Mouse (Mus musculus): ENCODE data around the gene Rcbtb2. TPM values are rescaled to one million over a fixed set of nuclear protein-coding genes. Genes with fewer than 3 reads are reported as not detected.

The Rcbtb2 gene
- total and polyA plus RNA-seq, 3 experiments = 34.1 to 49.0 (median 36.9) TPM

GRCm38 (mm10) chr14:73254412-73254811 lies 131.6 kb downstream of the Rcbtb2 start:
- Histone ChIP-seq H3K4me1 (ENCODE audit: control insufficient read depth in 1 of 2, insufficient read depth in 2 of 2) (peaks cover 0 to 7% of the 10 kb centered on the region in 2 experiments; a peak in 2 of 4 replicates), H3K36me3 (replicated peaks in 1 of 2; ENCODE audit: control insufficient read depth in 1 of 2, insufficient read depth in 1 of 2, low read length in 1 of 2) (peaks cover 3 to 7% of the 10 kb centered on the region in 2 experiments), H3K4me2 (ENCODE audit: insufficient read depth, low read depth, poor library complexity, severe bottlenecking) (no peak overlapping the region), H3K27me3 (replicated peaks) (no peaks in the 10 kb centered on the region), H3K79me2 (replicated peaks; ENCODE audit: control insufficient read depth, extremely low read depth, insufficient read depth, poor library complexity, severe bottlenecking) (no peaks in the 10 kb centered on the region), H3K4me3 (replicated peaks in 1 of 3; ENCODE audit: low read depth in 2 of 3, low read length in 2 of 3, poor library complexity in 1 of 3) (no peak overlapping the region), H3K27ac (ENCODE audit: insufficient read depth, low read depth) (no peak overlapping the region), H3K9ac (ENCODE audit: insufficient read depth, low read depth) (no peak overlapping the region), H3K9me3 (replicated peaks; ENCODE audit: low read length) (no peaks in the 10 kb centered on the region)
- in situ Hi-C loops (cut with MboI; ENCODE audit: low pct_ligation_motif_present, low pct_unique_long_range_greater_than_20kb, low sequenced_read_pairs) = no loop called here
- no peak for DNase-seq (ENCODE audit: extremely low read depth)
- dilution Hi-C loops (cut with MboI; ENCODE audit: extremely low pct_ligation_motif_present, extremely low pct_unique_long_range_greater_than_20kb, low sequenced_read_pairs) = no loop called here
- TF ChIP-seq USF2 (conservative IDR thresholded peaks at IDR 0.05; ENCODE audit: low read depth, low read length) (no peak), CHD1 (IDR thresholded peaks at IDR 0.05; ENCODE audit: low read depth, low read length) (no peak), RCOR1 (conservative IDR thresholded peaks at IDR 0.05; ENCODE audit: low read depth, low read length) (no peak), CTCF (conservative IDR thresholded peaks at IDR 0.05 in 1 of 2, IDR thresholded peaks at IDR 0.05 in 1 of 2; ENCODE audit: low read depth in 2 of 2, low read length in 2 of 2) (no peak), BHLHE40 (IDR thresholded peaks at IDR 0.05; ENCODE audit: low read depth, low read length) (no peak), RAD21 (IDR thresholded peaks at IDR 0.05; ENCODE audit: low read depth, low read length) (no peak), ZKSCAN1 (IDR thresholded peaks at IDR 0.05; ENCODE audit: borderline replicate concordance, low read depth, low read length) (no peak), MAFK (IDR thresholded peaks at IDR 0.05; ENCODE audit: insufficient replicate concordance, low read length) (no peak)

- Histone ChIP-seq H3K27me3 (replicated peaks) (no peaks in the 10 kb centered on the region), H3K9ac (ENCODE audit: insufficient read depth, low read depth) (no peak overlapping the region), H3K36me3 (replicated peaks in 1 of 2; ENCODE audit: control insufficient read depth in 1 of 2, insufficient read depth in 1 of 2, low read length in 1 of 2) (peaks cover 3 to 8% of the 10 kb centered on the region in 2 experiments), H3K4me2 (ENCODE audit: insufficient read depth, low read depth, poor library complexity, severe bottlenecking) (no peak overlapping the region), H3K79me2 (replicated peaks; ENCODE audit: control insufficient read depth, extremely low read depth, insufficient read depth, poor library complexity, severe bottlenecking) (no peaks in the 10 kb centered on the region), H3K9me3 (replicated peaks; ENCODE audit: low read length) (no peaks in the 10 kb centered on the region), H3K27ac (ENCODE audit: insufficient read depth, low read depth) (no peak overlapping the region), H3K4me3 (replicated peaks in 1 of 3; ENCODE audit: low read depth in 2 of 3, low read length in 2 of 3, poor library complexity in 1 of 3) (no peak overlapping the region), H3K4me1 (ENCODE audit: control insufficient read depth in 1 of 2, insufficient read depth in 2 of 2) (peaks cover 0 to 7% of the 10 kb centered on the region in 2 experiments; a peak in 2 of 4 replicates)
- in situ Hi-C loops (cut with MboI; ENCODE audit: low pct_ligation_motif_present, low pct_unique_long_range_greater_than_20kb, low sequenced_read_pairs) (no loop called here), dilution Hi-C loops (cut with MboI; ENCODE audit: extremely low pct_ligation_motif_present, extremely low pct_unique_long_range_greater_than_20kb, low sequenced_read_pairs) (no loop called here)
- DNase-seq (ENCODE audit: extremely low read depth) = no peak
- TF ChIP-seq CHD2 (IDR thresholded peaks at IDR 0.05; ENCODE audit: low read length) (no peak), NELFE (IDR thresholded peaks at IDR 0.05; ENCODE audit: low read depth, low read length) (no peak)
These were observed 132.7 kb downstream of the Rcbtb2 start for GRCm38 (mm10) chr14:73255426-73255970.

- no peaks in the 10 kb centered on the region for H3K9me3 ChIP-seq (replicated peaks; ENCODE audit: low read length)
- H3K4me1 ChIP-seq (ENCODE audit: control insufficient read depth in 1 of 2, insufficient read depth in 2 of 2) = peaks cover 0 to 7% of the 10 kb centered on the region in 2 experiments; a peak in 2 of 4 replicates
- no peak overlapping the region for H3K9ac ChIP-seq (ENCODE audit: insufficient read depth, low read depth)
- no peaks in the 10 kb centered on the region for H3K27me3 ChIP-seq (replicated peaks)
- TF ChIP-seq SMC3 (IDR thresholded peaks at IDR 0.05; ENCODE audit: low read depth, low read length) (no peak), E2F4 (IDR thresholded peaks at IDR 0.05; ENCODE audit: insufficient replicate concordance, low read depth, low read length) (no peak), MAFK (IDR thresholded peaks at IDR 0.05; ENCODE audit: insufficient replicate concordance, low read length) (no peak), POLR2AphosphoS2 (IDR thresholded peaks at IDR 0.05; ENCODE audit: low read depth, low read length) (no peak), TBP (conservative IDR thresholded peaks at IDR 0.05; ENCODE audit: low read depth, low read length) (no peak), ETS1 (conservative IDR thresholded peaks at IDR 0.05; ENCODE audit: low read depth, low read length) (no peak), USF2 (conservative IDR thresholded peaks at IDR 0.05; ENCODE audit: low read depth, low read length) (no peak), PAX5 (IDR thresholded peaks at IDR 0.05; ENCODE audit: low read length) (no peak), NELFE (IDR thresholded peaks at IDR 0.05; ENCODE audit: low read depth, low read length) (no peak), RCOR1 (conservative IDR thresholded peaks at IDR 0.05; ENCODE audit: low read depth, low read length) (no peak), CHD2 (IDR thresholded peaks at IDR 0.05; ENCODE audit: low read length) (no peak), CHD1 (IDR thresholded peaks at IDR 0.05; ENCODE audit: low read depth, low read length) (no peak), CTCF (conservative IDR thresholded peaks at IDR 0.05 in 1 of 2, IDR thresholded peaks at IDR 0.05 in 1 of 2; ENCODE audit: low read depth in 2 of 2, low read length in 2 of 2) (no peak), IRF4 (IDR thresholded peaks at IDR 0.05; ENCODE audit: low read depth, low read length) (no peak), JUN (IDR thresholded peaks at IDR 0.05; ENCODE audit: insufficient read depth, low read depth, low read length) (no peak), MAX (IDR thresholded peaks at IDR 0.05; ENCODE audit: low read length) (no peak)
- no peaks in the 10 kb centered on the region for H3K79me2 ChIP-seq (replicated peaks; ENCODE audit: control insufficient read depth, extremely low read depth, insufficient read depth, poor library complexity, severe bottlenecking)
- no peak overlapping the region for H3K4me3 ChIP-seq (replicated peaks in 1 of 3; ENCODE audit: low read depth in 2 of 3, low read length in 2 of 3, poor library complexity in 1 of 3)
- H3K4me2 ChIP-seq (ENCODE audit: insufficient read depth, low read depth, poor library complexity, severe bottlenecking) = no peak overlapping the region
- dilution Hi-C loops (cut with MboI; ENCODE audit: extremely low pct_ligation_motif_present, extremely low pct_unique_long_range_greater_than_20kb, low sequenced_read_pairs) = no loop called here
- in situ Hi-C loops (cut with MboI; ENCODE audit: low pct_ligation_motif_present, low pct_unique_long_range_greater_than_20kb, low sequenced_read_pairs) = no loop called here
- H3K27ac ChIP-seq (ENCODE audit: insufficient read depth, low read depth) = no peak overlapping the region
- no peak for DNase-seq (ENCODE audit: extremely low read depth)
- peaks cover 7 to 12% of the 10 kb centered on the region in 2 experiments for H3K36me3 ChIP-seq (replicated peaks in 1 of 2; ENCODE audit: control insufficient read depth in 1 of 2, insufficient read depth in 1 of 2, low read length in 1 of 2)
These were observed 134.5 kb downstream of the Rcbtb2 start for GRCm38 (mm10) chr14:73257348-73257747.

All from CH12.LX (cell line).